Mouse (Mus musculus) cerebellum, adult 11 months (tissue): ENCODE data around the gene Tlr5.

ENCODE experiments used
- DNase-seq: peaks from one replicate; pipeline ENCODE4 v3.0.0; 2022

Gene Tlr5

DNA sequence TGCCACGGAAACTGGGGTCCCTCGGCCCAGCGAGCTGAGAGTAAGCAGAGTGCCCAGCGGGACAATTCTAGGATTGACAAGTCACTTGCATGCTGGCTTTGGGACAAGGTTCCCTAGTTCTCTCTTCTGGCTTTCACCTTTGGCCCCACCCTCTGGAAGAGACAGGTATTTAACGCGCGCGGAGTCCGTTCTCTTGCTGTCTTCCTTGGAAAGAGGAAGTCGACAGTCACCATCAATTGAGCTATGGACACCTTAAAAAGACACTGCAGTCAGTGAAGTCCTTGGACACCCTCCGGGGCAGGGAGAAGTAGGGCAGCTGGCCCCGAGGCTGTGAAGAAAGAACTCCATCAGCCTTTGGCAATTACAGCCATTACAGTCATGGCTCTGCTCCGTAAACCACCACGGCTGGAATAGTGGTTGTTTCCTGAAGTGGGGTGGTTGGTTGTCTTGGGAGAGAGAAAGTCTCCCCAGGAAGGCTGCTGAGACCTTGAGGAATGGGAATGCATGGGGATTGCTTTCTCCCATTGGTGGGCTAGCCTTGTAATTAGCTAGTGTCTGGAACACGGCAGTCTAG is 546 bp downstream of the Tlr5 start:
- no peak for DNase-seq

GRCm38 (mm10) chr1:182956186-182956960 is 1.8 kb downstream of the Tlr5 start:
- no peak for DNase-seq

- DNase-seq, result no peak
Observed at GRCm38 (mm10) chr1:182957001-182957757, 2.6 kb downstream of the Tlr5 start.

- no peak for DNase-seq
Observed at GRCm38 (mm10) chr1:182957826-182958544, 3.4 kb downstream of the Tlr5 start.

GRCm38 (mm10) chr1:182958824-182959223 is 4.2 kb downstream of the Tlr5 start:
- no peak for DNase-seq

DNA sequence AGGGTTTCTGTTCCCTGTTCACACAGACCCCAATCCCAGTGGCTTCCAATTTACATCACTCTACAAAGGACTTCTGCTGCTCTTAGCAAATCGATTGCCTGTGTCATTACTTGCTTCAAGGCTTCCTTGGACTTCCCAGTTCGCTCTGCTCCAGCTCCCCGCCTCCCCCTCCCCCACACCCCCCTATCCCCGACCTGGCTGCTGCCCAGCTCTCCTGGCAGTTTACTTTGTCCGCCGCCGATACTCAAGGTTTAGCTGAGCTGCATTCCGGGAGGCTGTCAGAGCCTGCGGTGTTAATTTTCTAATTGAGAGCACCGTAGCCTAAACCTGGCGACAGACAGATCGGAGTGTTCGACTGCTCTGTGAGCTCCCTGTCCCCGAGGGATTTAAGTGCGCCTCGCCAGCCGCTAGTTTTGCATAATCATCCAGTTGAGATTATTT is 4.7 kb downstream of the Tlr5 start:
- DNase-seq, result no peak

DNA sequence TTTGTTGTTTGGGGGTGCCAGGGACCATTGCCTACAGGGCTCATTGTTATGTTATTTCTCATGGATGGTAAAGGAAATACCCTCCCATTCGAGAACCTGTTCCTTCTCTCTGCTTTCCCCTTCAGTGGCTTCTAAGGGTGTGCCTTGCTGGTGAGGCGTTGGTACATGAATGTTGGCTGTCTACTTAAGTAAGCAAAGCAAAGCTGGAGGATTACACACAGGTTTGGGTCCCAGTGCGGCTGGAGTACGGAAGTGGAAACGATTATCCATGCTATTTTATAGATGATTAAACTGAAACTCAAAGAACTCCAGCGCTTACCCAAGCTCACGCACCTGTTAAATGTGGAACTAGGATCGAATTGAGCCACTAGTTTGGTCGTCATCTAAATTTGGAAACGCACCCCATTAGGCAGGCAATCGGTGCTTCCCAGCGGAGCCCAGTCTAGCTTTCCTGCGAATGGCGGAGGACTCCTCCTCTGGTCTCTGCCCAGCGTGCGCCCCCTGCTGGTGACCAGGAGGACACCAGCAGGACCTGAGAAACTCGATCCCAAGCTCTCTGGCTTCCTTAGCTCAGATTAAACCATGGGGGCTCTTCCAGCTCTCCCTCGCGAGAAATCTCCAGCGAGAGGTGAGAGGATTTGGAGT is 5.3 kb downstream of the Tlr5 start:
- DNase-seq, result peak; percentile 82

- no peak for DNase-seq
Observed at GRCm38 (mm10) chr1:182961076-182961475, 6.5 kb downstream of the Tlr5 start.

DNA sequence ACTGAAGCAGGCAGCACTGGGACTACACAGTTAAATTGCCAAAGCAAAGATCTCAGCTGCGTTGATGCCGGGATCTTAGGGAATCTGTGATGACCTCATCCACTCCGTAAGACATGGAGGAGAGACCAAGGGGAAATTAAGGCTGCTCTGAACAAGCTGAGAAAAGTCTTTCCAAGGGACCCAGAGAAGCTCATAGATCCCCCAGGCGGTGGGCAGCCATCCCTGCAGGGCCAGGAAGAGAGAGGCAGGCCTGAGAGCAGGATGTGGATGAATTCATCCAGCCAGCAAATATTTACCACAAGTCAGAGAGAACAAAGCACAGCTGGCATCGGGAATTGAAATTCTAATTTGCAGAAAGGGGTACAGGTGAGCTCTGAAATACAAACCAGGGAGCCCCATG is 8.7 kb downstream of the Tlr5 start:
- no peak for DNase-seq

GRCm38 (mm10) chr1:182964855-182965466 is 10.4 kb downstream of the Tlr5 start:
- no peak for DNase-seq

DNA sequence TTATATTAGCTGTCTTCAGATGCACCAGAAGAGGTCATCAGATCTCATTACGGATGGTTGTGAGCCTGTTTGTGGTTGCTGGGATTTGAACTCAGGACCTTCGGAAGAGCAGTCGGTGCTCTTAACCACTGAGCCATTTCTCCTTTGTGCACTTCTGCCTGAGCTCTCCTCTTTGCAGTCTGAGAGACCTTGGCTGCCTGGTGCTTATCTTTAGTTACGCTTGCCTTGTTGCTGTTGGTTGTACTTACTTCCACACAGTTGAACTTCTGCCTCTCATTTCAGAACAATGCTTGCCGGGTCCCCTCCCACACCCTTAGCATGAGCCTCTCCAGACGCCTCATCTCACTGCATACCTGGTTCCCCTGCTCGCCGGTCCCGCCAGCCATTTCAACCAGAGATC is 14.1 kb downstream of the Tlr5 start:
- DNase-seq, result no peak

DNA sequence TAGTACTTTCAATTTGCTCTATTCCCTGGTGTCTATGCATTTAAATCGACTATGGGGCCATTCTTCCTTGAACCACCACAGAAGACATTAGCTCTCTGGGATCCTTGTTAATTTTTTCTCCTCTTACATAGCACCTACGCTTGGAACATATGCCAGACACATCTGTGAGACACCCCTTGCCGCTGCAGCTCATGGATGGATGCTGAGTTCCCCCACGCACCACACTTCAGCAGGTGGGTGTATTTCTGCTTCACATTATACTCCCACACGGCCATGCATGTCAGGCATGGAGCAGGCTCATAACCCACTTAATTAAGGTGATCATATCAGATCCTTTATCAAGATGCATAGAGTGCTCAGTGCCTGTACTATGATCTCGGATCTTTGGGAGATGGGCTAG is 17.7 kb downstream of the Tlr5 start:
- DNase-seq, result no peak

DNA sequence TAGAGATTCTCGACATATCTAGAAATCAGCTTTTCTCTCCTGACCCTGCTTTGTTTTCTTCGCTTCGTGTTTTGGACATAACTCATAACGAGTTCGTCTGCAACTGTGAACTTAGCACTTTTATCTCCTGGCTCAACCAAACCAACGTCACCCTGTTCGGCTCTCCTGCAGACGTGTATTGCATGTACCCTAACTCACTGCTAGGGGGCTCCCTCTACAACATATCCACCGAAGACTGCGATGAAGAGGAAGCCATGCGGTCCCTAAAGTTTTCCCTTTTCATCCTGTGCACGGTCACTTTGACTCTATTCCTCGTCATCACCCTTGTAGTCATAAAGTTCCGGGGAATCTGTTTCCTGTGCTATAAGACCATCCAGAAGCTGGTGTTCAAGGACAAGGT is 20.2 kb downstream of the Tlr5 start:
- no peak for DNase-seq

DNA sequence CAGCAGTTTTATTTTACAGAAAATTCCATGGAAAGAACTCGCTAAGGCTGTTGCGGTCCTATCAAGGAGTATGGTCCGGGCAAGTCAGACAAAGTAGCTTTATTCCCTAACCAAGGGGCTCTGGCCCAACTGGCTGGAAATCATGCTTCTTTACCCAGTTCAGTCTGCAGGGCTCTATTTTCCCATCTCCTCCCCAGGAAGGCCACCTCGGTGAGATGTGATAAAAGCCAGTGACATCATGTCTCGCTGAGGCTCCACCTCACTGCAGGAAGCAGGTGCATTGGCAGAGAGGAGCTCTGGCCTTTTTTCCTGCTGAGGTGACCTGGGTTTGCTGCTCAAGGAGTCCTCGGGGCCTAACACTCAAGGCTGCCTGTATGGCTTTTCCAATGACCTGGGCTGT is 26.1 kb downstream of the Tlr5 start:
- no peak for DNase-seq

GRCm38 (mm10) chr1:182982995-182983394 is 28.4 kb downstream of the Tlr5 start:
- peak; percentile 79 for DNase-seq

GRCm38 (mm10) chr1:182983496-182984127 is 29.0 kb downstream of the Tlr5 start:
- DNase-seq, result no peak

GRCm38 (mm10) chr1:182986243-182986642 is 31.7 kb downstream of the Tlr5 start:
- no peak for DNase-seq

GRCm38 (mm10) chr1:182986750-182987149 is 32.2 kb downstream of the Tlr5 start:
- no peak for DNase-seq

- no peak for DNase-seq
Observed at GRCm38 (mm10) chr1:182987801-182988200, 33.2 kb downstream of the Tlr5 start.

DNA sequence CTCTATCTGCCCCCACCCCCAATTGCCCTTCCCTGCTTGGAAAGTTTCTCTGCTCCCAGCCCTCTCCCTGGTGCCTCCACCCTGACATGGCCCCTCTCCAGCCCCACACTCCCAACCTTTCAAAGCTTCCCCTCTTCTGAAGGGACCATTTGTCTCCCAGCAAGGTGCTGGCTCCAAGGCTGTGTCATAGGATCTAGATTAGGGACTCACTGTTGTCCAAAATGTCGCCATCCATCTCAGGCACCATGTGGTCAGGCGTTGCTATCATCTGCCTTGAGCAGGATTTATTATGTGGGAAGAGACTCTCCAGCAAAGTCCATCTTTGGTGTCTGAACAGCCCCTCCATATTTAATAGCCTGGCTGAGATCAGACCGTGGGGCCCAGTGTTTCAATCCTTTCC is 34.1 kb downstream of the Tlr5 start:
- no peak for DNase-seq

DNA sequence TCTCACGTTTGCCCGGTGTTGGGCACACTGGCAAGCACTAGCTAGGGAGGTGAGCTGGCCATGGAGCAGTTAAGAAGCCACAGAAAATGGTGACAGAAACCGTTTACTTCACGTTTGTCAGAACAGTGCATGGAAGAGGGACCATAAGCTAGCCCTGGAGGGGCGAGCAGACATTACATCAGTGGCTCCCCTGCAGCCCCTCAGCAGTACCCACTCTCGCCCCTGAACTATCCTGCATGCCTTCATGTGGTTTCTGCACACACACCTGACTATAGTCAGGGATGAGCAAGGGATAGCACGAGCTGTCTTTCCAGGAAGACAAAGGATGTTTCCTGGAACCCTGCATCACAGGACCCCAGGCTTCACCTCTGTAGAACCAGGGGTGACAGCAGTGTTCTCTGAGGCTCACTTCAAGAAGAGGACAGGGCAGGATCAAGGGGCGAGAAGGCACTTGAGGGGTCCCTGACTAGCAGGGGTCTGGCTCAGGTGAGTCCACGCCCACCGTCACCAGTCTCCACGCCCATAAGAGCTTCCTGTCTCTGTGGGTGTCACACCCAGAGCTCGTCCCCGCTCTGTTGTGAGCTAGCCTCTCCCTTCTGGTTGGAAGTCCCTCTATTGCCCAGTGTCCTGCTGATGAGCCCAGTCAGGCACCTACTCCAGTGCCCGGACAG is 35.6 kb downstream of the Tlr5 start:
- no peak for DNase-seq
